Mouse (Mus musculus): ENCODE results near the gene Sun2.

The Sun2 gene

DNA sequence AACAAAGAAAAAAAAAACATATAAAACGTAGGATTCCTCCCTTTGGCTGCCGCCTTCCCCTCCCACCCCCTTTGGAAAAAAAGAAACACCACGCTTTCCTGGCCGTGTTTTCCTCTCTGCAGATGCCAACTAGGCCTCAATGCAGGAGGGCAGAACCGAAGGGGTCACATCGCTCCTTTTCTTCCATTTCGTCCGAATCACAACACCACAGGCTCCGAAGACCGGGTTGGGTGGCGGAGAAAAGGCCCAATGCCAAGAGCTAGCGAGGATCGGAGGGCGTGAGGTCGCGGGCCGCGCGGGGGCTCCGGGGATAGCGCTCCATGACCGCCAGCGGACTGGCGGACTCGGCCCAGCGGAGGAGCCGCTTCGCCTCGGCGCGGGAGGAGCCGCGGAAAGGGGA lies 55.2 kb downstream of the Sun2 start:
- DNase-seq (ENCODE audit: low read depth, low spot score): no peak

DNA sequence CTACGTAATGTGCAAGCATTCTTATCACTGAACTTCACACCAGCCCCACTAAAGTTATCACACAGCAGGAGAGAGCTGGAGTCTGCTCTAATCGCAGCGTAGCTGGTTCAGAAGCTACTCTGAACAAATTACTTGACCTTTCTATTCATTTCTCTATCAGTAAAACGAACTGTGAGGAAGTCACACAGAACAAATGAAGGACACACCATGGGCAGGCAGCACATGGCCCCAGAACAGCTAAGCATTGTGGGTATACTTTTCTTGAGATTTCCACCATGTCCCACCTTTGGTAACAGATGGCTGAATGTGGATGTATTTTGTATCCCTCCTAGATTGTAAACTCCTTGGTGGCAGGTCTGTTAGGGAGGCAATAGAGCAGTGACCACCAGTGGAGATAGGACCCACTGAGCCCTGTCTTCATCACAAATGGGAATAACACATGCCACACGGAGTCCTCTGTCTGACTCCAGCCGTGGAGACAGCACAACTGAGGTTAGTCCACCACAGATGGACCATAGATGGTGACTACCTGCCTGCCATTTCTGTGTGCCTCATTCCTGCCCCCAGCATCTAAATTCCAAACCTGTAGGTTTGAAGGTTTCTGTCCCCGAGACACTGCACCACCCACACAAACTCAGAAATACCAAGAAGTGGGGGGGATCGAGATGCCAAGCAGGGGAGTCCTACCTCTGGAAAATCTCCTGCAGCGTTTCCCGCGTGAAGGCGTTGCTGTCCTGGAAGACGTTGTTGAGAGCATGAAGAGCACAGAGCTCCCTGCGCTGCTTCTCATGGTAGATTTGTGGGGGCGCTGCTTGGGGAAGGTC lies 56.1 kb downstream of the Sun2 start:
- DNase-seq (ENCODE audit: low read depth, low spot score): no peak

DNA sequence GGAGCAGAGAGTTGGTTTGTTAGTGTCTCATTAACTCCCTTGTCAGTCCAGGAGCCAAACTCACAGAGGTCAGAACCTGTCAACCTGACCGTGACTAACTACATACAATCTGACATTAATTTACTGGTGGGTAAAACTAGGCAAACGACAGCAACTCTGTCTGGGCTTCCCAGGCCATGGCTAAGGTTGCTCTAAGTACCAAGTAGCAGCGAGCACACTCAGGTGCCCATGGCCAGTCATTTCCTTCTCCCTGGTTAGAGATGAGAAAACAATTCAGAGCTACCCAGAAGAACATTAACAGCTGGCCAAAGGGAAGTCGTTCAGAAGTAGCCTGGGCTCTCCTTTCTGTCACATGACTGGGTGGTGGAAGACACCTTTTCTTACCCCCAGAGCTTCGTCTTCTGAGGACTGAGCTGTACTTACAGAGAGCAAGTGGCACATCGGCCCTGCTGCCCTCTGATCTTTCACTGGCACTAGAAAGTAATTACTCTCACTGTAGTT lies 57.1 kb downstream of the Sun2 start:
- no peak for DNase-seq (ENCODE audit: low read depth, low spot score)

DNA sequence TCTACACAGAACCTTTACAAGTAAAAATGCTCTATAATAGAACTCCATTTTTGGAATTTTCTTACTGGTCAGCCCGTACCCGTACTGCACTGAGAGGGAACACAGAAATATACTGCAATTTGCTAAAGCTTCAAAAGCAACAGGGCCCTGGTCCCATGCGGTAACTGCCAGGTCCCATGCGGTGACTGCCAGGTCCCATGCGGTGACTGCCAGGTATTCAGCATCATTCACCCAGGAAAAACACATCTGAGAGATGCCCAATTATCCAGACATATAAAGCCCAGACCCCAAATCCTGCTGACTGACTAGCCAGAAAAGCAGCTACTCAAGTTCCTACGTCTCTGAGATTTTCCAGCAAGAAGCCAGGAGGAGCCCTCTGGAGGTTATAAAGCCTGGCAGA lies 57.7 kb downstream of the Sun2 start:
- DNase-seq (ENCODE audit: low read depth, low spot score): no peak

DNA sequence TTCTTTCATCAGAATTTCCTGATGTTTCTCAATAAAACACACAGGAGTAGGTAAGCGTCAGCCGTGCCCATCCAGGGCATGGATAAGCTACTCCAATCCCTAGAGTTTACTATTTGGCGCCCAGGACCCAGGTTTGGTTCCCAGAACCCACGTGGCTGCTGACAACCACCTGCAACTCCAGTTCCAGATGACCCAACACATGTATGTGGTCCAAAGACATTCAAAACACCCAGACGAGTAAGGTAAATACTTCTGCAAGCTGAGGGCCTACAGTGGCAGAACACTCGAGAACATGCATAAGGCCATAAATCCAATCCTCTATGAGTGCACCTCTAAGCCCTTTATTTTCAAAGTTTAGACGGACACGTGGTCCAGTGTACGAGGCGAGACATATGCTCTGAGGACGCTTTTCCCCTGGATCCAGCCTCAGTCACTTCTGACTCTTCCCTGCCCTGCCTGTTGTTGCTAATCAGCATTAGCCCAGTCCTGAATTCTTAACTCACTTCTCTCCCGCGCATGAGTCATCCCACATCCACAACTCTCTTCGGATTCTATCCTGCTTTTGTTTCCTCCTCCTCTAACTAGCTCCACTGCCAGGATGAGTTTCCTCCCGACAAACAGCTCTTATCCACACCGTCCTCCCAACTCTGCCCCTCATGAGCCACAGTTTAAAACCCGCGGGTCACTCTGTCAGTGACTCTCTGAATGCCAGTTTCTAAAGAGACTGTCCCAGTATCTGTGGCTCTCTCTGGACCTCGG lies 58.5 kb downstream of the Sun2 start:
- DNase-seq (ENCODE audit: low read depth, low spot score): no peak

DNA sequence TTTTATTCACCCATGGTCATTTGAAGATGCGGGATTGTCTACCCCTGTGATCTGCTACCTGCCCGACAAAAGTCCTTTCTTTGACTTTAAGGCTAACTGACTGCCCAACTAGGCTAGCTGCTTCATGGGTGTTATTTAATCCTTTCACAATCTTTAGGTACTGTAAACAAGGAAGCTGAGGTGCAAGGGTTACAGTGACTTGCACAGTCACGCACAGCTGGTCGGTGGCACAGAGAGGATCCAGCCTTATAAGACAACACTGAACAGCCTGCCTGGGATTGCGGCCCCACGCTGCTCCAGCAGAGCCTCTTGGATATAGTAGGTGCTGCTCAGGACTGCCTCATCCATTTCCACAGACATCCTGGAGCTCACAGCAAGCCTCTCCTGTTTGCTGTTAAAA lies 59.2 kb downstream of the Sun2 start:
- DNase-seq (ENCODE audit: low read depth, low spot score): no peak

DNA sequence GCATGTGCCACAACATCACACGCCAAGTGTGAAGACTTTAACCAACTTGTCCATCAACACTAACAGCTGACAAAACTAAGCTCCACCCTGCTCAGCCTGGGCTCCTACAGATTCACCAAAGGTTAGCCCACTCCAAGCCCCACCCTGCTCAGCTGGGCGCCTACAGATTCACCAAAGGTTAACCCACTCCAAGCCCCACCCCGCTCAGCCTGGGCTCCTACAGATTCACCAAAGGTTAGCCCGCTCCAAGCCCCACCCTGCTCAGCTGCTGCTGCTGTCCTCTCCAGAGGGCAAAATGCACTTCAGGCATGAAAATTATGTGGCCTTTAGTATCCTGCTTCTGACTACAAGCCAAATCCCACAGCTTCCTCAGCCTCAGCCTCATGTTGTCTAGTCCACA lies 60.4 kb downstream of the Sun2 start:
- no peak for DNase-seq (ENCODE audit: low read depth, low spot score)

DNA sequence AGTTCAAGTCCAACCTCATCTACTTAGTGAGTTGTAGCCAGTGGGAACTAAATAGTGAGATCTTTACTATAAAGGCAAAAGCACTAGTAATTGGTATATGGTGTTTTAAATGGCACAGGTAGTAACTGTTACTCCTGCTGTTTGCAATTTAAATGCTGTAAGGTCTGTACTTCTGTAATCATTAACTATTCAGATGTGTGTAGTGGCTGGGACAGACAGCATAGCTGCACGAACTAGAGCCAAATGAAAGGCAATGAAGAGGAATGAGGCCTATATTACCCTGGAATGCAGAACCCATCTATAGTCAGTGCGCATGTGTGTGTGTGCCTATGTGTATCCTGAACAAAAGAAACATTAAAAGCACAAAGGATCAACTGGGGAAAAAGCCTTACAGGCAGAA lies 64.4 kb downstream of the Sun2 start:
- no peak for DNase-seq (ENCODE audit: low read depth, low spot score)
